Mouse (Mus musculus) CH12.LX (cell line): Measurements from ENCODE around the gene Foxp1. TPM values are rescaled to one million over a fixed set of nuclear protein-coding genes. Genes with fewer than 3 reads are reported as not detected.

ENCODE experiments used
- DNase-seq: peaks from one replicate; pipeline ENCODE4 v3.0.0-alpha.2; 2013; ENCODE audit errors: extremely low read depth
- H3K27ac ChIP-seq: 2 replicates; pipeline ENCODE4 v1.5.1; 2012; ENCODE audit warnings: low read depth, mild to moderate bottlenecking, control low read depth, moderate library complexity; ENCODE audit not compliant: insufficient read depth
- H3K27me3 ChIP-seq: replicated peaks from 2 replicates; pipeline ENCODE3; 2012; ENCODE audit warnings: inconsistent platforms
- H3K36me3 ChIP-seq, 2 experiments: replicated peaks in 1 of 2; 2 replicates each; pipeline versions ENCODE3 to v1.6.1; 2012; ENCODE audit warnings: inconsistent platforms in 1 of 2, low read length in 1 of 2, mild to moderate bottlenecking in 1 of 2, mixed read lengths in 1 of 2, moderate library complexity in 1 of 2; ENCODE audit not compliant: control insufficient read depth in 1 of 2, insufficient read depth in 1 of 2
- H3K4me1 ChIP-seq, 2 experiments: 2 replicates each; pipeline ENCODE4 v1.6.1; 2012; ENCODE audit warnings: inconsistent platforms in 1 of 2, moderate library complexity in 1 of 2; ENCODE audit not compliant: insufficient read depth in 2 of 2, control insufficient read depth in 1 of 2
- H3K4me2 ChIP-seq: 2 replicates; pipeline ENCODE4 v1.6.1; 2012; ENCODE audit warnings: low read depth, mild to moderate bottlenecking, control low read depth; ENCODE audit not compliant: poor library complexity, insufficient read depth, severe bottlenecking
- H3K4me3 ChIP-seq, 3 experiments: fragments of 150-350 bp in 1 of 3; sonication (generic) in 1 of 3; replicated peaks in 1 of 3; 2 replicates each; pipeline versions ENCODE3 to v1.5.1; 2011 to 2012; ENCODE audit warnings: low read depth in 2 of 3, low read length in 2 of 3, mild to moderate bottlenecking in 2 of 3, moderate library complexity in 2 of 3, control low read depth in 1 of 3, improper control_type of control experiment in 1 of 3, inconsistent platforms in 1 of 3, mixed read lengths in 1 of 3; ENCODE audit not compliant: poor library complexity in 1 of 3
- H3K79me2 ChIP-seq: replicated peaks from 2 replicates; pipeline ENCODE4 v1.6.1; 2012; ENCODE audit warnings: mild to moderate bottlenecking, moderate library complexity; ENCODE audit not compliant: control insufficient read depth, poor library complexity, insufficient read depth, severe bottlenecking; ENCODE audit errors: extremely low read depth
- H3K9ac ChIP-seq: 2 replicates; pipeline ENCODE4 v1.6.1; 2012; ENCODE audit warnings: low read depth, mild to moderate bottlenecking, control low read depth, moderate library complexity; ENCODE audit not compliant: insufficient read depth
- H3K9me3 ChIP-seq: replicated peaks from 2 replicates; pipeline ENCODE3; 2012; ENCODE audit warnings: low read length, inconsistent platforms, mixed read lengths
- BHLHE40 ChIP-seq: IDR thresholded peaks from 2 replicates; pipeline ENCODE4 v1.6.1; 2011; ENCODE audit warnings: mild to moderate bottlenecking, low read depth, low read length, improper control_type of control experiment
- CHD1 ChIP-seq: IDR thresholded peaks from 2 replicates; pipeline ENCODE4 v1.6.1; 2012; ENCODE audit warnings: low read depth, low read length, improper control_type of control experiment, inconsistent platforms
- CHD2 ChIP-seq: IDR thresholded peaks from 2 replicates; pipeline ENCODE4 v1.6.1; 2011; ENCODE audit warnings: low read length, improper control_type of control experiment
- EP300 ChIP-seq: IDR thresholded peaks from 2 replicates; pipeline ENCODE4 v1.6.1; 2011; ENCODE audit warnings: low read length, improper control_type of control experiment
- ETS1 ChIP-seq: conservative IDR thresholded peaks from 2 replicates; pipeline ENCODE4 v1.6.1; 2012; ENCODE audit warnings: low read depth, mild to moderate bottlenecking, inconsistent platforms, low read length, improper control_type of control experiment, moderate library complexity
- HCFC1 ChIP-seq: IDR thresholded peaks from 2 replicates; pipeline ENCODE4 v1.6.1; 2012; ENCODE audit warnings: low read depth, mild to moderate bottlenecking, inconsistent platforms, low read length, improper control_type of control experiment
- IRF4 ChIP-seq: IDR thresholded peaks from 2 replicates; pipeline ENCODE4 v1.6.1; 2014; ENCODE audit warnings: low read depth, mild to moderate bottlenecking, inconsistent platforms, low read length, improper control_type of control experiment
- JUND ChIP-seq: conservative IDR thresholded peaks from 2 replicates; pipeline ENCODE4 v1.6.1; 2011; ENCODE audit warnings: low read depth, low read length, improper control_type of control experiment
- KAT2A ChIP-seq: IDR thresholded peaks from 2 replicates; pipeline ENCODE4 v1.6.1; 2012; ENCODE audit warnings: low read length, improper control_type of control experiment, inconsistent platforms; ENCODE audit not compliant: insufficient replicate concordance
- MAZ ChIP-seq: IDR thresholded peaks from 2 replicates; pipeline ENCODE4 v1.6.1; 2012; ENCODE audit warnings: low read depth, mild to moderate bottlenecking, inconsistent platforms, low read length, improper control_type of control experiment, moderate library complexity
- MYC ChIP-seq: IDR thresholded peaks from 2 replicates; pipeline ENCODE4 v1.6.1; 2011; ENCODE audit warnings: low read depth, mild to moderate bottlenecking, improper control_type of control experiment, low read length
- NELFE ChIP-seq: IDR thresholded peaks from 2 replicates; pipeline ENCODE4 v1.6.1; 2011; ENCODE audit warnings: low read depth, low read length, improper control_type of control experiment
- NRF1 ChIP-seq: IDR thresholded peaks from 2 replicates; pipeline ENCODE4 v1.6.1; 2014; ENCODE audit warnings: low read depth, mild to moderate bottlenecking, inconsistent platforms, low read length, improper control_type of control experiment, moderate library complexity
- POLR2AphosphoS2 ChIP-seq: IDR thresholded peaks from 2 replicates; pipeline ENCODE4 v1.6.1; 2011; ENCODE audit warnings: low read depth, low read length, improper control_type of control experiment
- RAD21 ChIP-seq: IDR thresholded peaks from 2 replicates; pipeline ENCODE4 v1.6.1; 2011; ENCODE audit warnings: low read depth, mild to moderate bottlenecking, low read length, improper control_type of control experiment, moderate library complexity
- RCOR1 ChIP-seq: conservative IDR thresholded peaks from 2 replicates; pipeline ENCODE4 v1.6.1; 2012; ENCODE audit warnings: low read depth, mild to moderate bottlenecking, inconsistent platforms, low read length, improper control_type of control experiment
- SIN3A ChIP-seq: IDR thresholded peaks from 2 replicates; pipeline ENCODE4 v1.6.1; 2012; ENCODE audit warnings: low read length, improper control_type of control experiment, inconsistent platforms
- SMC3 ChIP-seq: IDR thresholded peaks from 2 replicates; pipeline ENCODE4 v1.6.1; 2011; ENCODE audit warnings: low read depth, low read length, improper control_type of control experiment
- TBP ChIP-seq: conservative IDR thresholded peaks from 2 replicates; pipeline ENCODE4 v1.6.1; 2011; ENCODE audit warnings: low read depth, low read length, improper control_type of control experiment
- TCF12 ChIP-seq: IDR thresholded peaks from 2 replicates; pipeline ENCODE4 v1.6.1; 2014; ENCODE audit warnings: low read depth, mild to moderate bottlenecking, inconsistent platforms, low read length, improper control_type of control experiment
- USF1 ChIP-seq: IDR thresholded peaks from 2 replicates; pipeline ENCODE4 v1.6.1; 2014; ENCODE audit warnings: low read depth, mild to moderate bottlenecking, inconsistent platforms, low read length, improper control_type of control experiment
- USF2 ChIP-seq: conservative IDR thresholded peaks from 2 replicates; pipeline ENCODE4 v1.6.1; 2011; ENCODE audit warnings: low read depth, low read length, improper control_type of control experiment
- ZC3H11A ChIP-seq: IDR thresholded peaks from 2 replicates; pipeline ENCODE4 v1.6.1; 2012; ENCODE audit warnings: low read depth, mild to moderate bottlenecking, inconsistent platforms, low read length, improper control_type of control experiment
- ZMIZ1 ChIP-seq: IDR thresholded peaks from 2 replicates; pipeline ENCODE4 v1.6.1; 2012; ENCODE audit warnings: low read depth, mild to moderate bottlenecking, inconsistent platforms, low read length, improper control_type of control experiment
- ZNF384 ChIP-seq: IDR thresholded peaks from 2 replicates; pipeline ENCODE4 v1.6.1; 2012; ENCODE audit warnings: low read depth, low read length, improper control_type of control experiment, inconsistent platforms
- dilution Hi-C: fragments of 300-500 bp; cut with MboI; formaldehyde crosslinking; loops from 2 replicates; pipeline ENCODE4 v1.14.3; 2020; ENCODE audit warnings: low sequenced_read_pairs; ENCODE audit not compliant: extremely low pct_unique_long_range_greater_than_20kb, extremely low pct_ligation_motif_present
- in situ Hi-C: fragments of 300-500 bp; cut with MboI; formaldehyde crosslinking; loops from 3 replicates; pipeline ENCODE4 v1.14.3; 2019; ENCODE audit warnings: low sequenced_read_pairs, low pct_ligation_motif_present, low pct_unique_long_range_greater_than_20kb, mixed read lengths
- polyA plus RNA-seq: library from polyadenylated mRNA; unstranded; fragments of >175 nt; gene quantifications from 2 replicates; pipeline ENCODE4 v1.2.1, GENCODE M21; 2012; ENCODE audit warnings: low read depth; ENCODE audit not compliant: insufficient read length
- total RNA-seq, 2 experiments: library from RNA; depleted of rRNA; stranded (reverse); fragments of 300-350 nt in 1 of 2; fragments of >200 nt in 1 of 2; gene quantifications; 2 replicates each; pipeline ENCODE4 v1.2.3; 2012 to 2014

The Foxp1 gene
- total and polyA plus RNA-seq, 3 experiments, result 66.5 to 105 (median 87.4) TPM

GRCm38 (mm10) chr6:99228336-99228870 is 294.1 kb downstream of the Foxp1 start:
- Histone ChIP-seq H3K27me3 (no peaks in the 10 kb centered on the region), H3K79me2 (no peaks in the 10 kb centered on the region)
- TF ChIP-seq ZMIZ1 (no peak), IRF4 (no peak), HCFC1 (no peak), MAZ (no peak), RAD21 (no peak), CHD1 (no peak), NRF1 (no peak), ZNF384 (no peak), CHD2 (no peak), TCF12 (no peak), POLR2AphosphoS2 (no peak), ZC3H11A (no peak), SMC3 (no peak), SIN3A (no peak)
- TF ChIP-seq, all 38 proteins: peak for 0
- no peak overlapping the region for H3K27ac ChIP-seq
- no peak for DNase-seq
- H3K4me1 ChIP-seq, result peaks cover 0 to 22% of the 10 kb centered on the region in 2 experiments; a peak in 3 of 4 replicates
- H3K9me3 ChIP-seq, result no peaks in the 10 kb centered on the region
- no peak overlapping the region for H3K4me3 ChIP-seq
- in situ Hi-C loops, result no loop called here
- H3K4me2 ChIP-seq, result no peak overlapping the region
- dilution Hi-C loops, result no loop called here
- no peak overlapping the region for H3K9ac ChIP-seq
- H3K36me3 ChIP-seq, result peaks cover 4 to 8% of the 10 kb centered on the region in 2 experiments

GRCm38 (mm10) chr6:99221147-99221546 is 301.4 kb downstream of the Foxp1 start:
- DNase-seq, result no peak
- Histone ChIP-seq H3K9me3 (no peaks in the 10 kb centered on the region), H3K4me2 (no peak overlapping the region), H3K9ac (no peak overlapping the region), H3K79me2 (no peaks in the 10 kb centered on the region), H3K4me3 (no peak overlapping the region), H3K27me3 (no peaks in the 10 kb centered on the region), H3K27ac (no peak overlapping the region), H3K4me1 (peaks cover 0 to 21% of the 10 kb centered on the region in 2 experiments; a peak in 3 of 4 replicates), H3K36me3 (peaks cover 0 to 6% of the 10 kb centered on the region in 2 experiments)
- TF ChIP-seq EP300 (no peak), NRF1 (no peak), SIN3A (no peak), CHD2 (no peak), NELFE (no peak), JUND (no peak), MYC (no peak), KAT2A (no peak), USF2 (no peak), USF1 (no peak), ETS1 (no peak), TBP (no peak), ZMIZ1 (no peak), BHLHE40 (no peak), RCOR1 (no peak)
- dilution Hi-C loops (no loop called here), in situ Hi-C loops (no loop called here)
